9 mouse cellular contexts compared by ENCODE assay signal in genomic region chr16:31932255-31932654, GRCm38 (mm10). TPM values are rescaled to one million over a fixed set of nuclear protein-coding genes. Genes with fewer than 3 reads are reported as not detected.
A peak's percentile ranks its signal among the peaks of the same experiment; 100 is the strongest.
DNase-seq lines count a peak whose midpoint lies in the region; ATAC-seq and TF ChIP-seq lines count a peak whose summit lies in the region.
"Had no signal": no experiment of that assay in that cellular context is flagged by ENCODE, and none has a peak within 500 bp of the region (broad histone marks: within the 10 kb centered on the region; RNA-seq: fewer than 3 reads in every experiment).

No protein-coding gene starts in this region.

- TF ChIP-seq POLR2A in olfactory bulb, adult 2 months (IDR thresholded peaks at IDR 0.05; ENCODE audit: insufficient read depth, low read depth, low read length), result no peak

- no peak overlapping the region for H3K9ac ChIP-seq in embryonic facial prominence, embryonic 14.5 days (ENCODE audit: low read depth, low read length)
- peak overlapping the region; percentile 2; the same call in 1 of the 2 replicates for H3K9ac ChIP-seq in hindbrain, embryonic 14.5 days

- H3K4me2 ChIP-seq in embryonic facial prominence, embryonic 14.5 days (ENCODE audit: low read depth, low read length), result peak overlapping the region; percentile 95; the same call in 1 of the 2 replicates
- H3K4me2 ChIP-seq in hindbrain, embryonic 14.5 days (replicated peaks), result peak overlapping the region; percentile 81; the same call in 1 of the 2 replicates

- no peak overlapping the region for H3K4me3 ChIP-seq in layer of hippocampus, adult 2 months
- H3K4me3 ChIP-seq in embryonic facial prominence, embryonic 14.5 days (ENCODE audit: low read depth, low read length), result no peak overlapping the region
- no peak overlapping the region for H3K4me3 ChIP-seq in hindbrain, embryonic 14.5 days (replicated peaks; ENCODE audit: low read length)
- no peak overlapping the region for H3K4me3 ChIP-seq in olfactory bulb, adult 2 months (ENCODE audit: insufficient read depth, low read depth, low read length)

- peaks cover 6% of the 10 kb centered on the region; the same call in 1 of the 2 replicates for H3K9me3 ChIP-seq in embryonic facial prominence, embryonic 14.5 days (ENCODE audit: control insufficient read depth, low read length)
- no peaks in the 10 kb centered on the region for H3K9me3 ChIP-seq in hindbrain, embryonic 14.5 days (ENCODE audit: control insufficient read depth, low read length)

- DNase-seq in layer of hippocampus, adult 2 months (ENCODE audit: low spot score in 2 of 2), result no peak
- DNase-seq in layer of hippocampus, postnatal 36 days, result no peak
- no peak for DNase-seq in embryonic facial prominence, embryonic 14.5 days (ENCODE audit: low spot score)
- DNase-seq in hindbrain, embryonic 14.5 days (ENCODE audit: low spot score), result no peak
- no peak for DNase-seq in adrenal gland, adult 2 months

- peaks cover 44% of the 10 kb centered on the region for H3K27me3 ChIP-seq in embryonic facial prominence, embryonic 14.5 days (replicated peaks; ENCODE audit: control insufficient read depth, insufficient read depth, low read length)
- no peaks in the 10 kb centered on the region for H3K27me3 ChIP-seq in hindbrain, embryonic 14.5 days (ENCODE audit: control insufficient read depth, insufficient read depth, low read length)

- H3K36me3 ChIP-seq in embryonic facial prominence, embryonic 14.5 days (ENCODE audit: control insufficient read depth, insufficient read depth, low read length), result no peaks in the 10 kb centered on the region
- H3K36me3 ChIP-seq in hindbrain, embryonic 14.5 days (replicated peaks; ENCODE audit: control insufficient read depth, insufficient read depth), result no peaks in the 10 kb centered on the region

- H3K27ac ChIP-seq in layer of hippocampus, adult 2 months, result peak overlapping the region; percentile 89
- H3K27ac ChIP-seq in embryonic facial prominence, embryonic 14.5 days (replicated peaks; ENCODE audit: low read depth, low read length), result no peak overlapping the region
- peak overlapping the region; percentile 96 for H3K27ac ChIP-seq in hindbrain, embryonic 14.5 days
- 0 out of 2 replicates have a peak overlapping the region, but pooled peaks have one; percentile 5 for H3K27ac ChIP-seq in olfactory bulb, adult 2 months (ENCODE audit: insufficient read depth, low read depth, low read length)

- ATAC-seq in embryonic facial prominence, embryonic 14.5 days (ENCODE audit: low read depth), result no peak
- ATAC-seq in hindbrain, embryonic 14.5 days (ENCODE audit: low FRiP score), result no peak
- ATAC-seq in granulocyte monocyte progenitor cell, adult 5-6 weeks (replicated peaks; ENCODE audit: poor library complexity, severe bottlenecking), result no peak

- 0 out of 2 replicates have a peak, but pooled peaks cover 4% of the 10 kb centered on the region for H3K4me1 ChIP-seq in embryonic facial prominence, embryonic 14.5 days (ENCODE audit: control insufficient read depth, insufficient read depth, low read length)
- peaks cover 24% of the 10 kb centered on the region for H3K4me1 ChIP-seq in hindbrain, embryonic 14.5 days (replicated peaks; ENCODE audit: control insufficient read depth, insufficient read depth, low read length)
- H3K4me1 ChIP-seq in olfactory bulb, adult 2 months (ENCODE audit: control insufficient read depth, insufficient read depth, low read length), result peaks cover 26% of the 10 kb centered on the region

- 59% methylated on average over 5 of the region's 5 CpGs for WGBS in embryonic facial prominence, embryonic 14.5 days
- 26% methylated on average over 5 of the region's 5 CpGs for WGBS in hindbrain, embryonic 14.5 days
- WGBS in olfactory bulb, adult 2 months, result 44% methylated on average over 5 of the region's 5 CpGs

- TF ChIP-seq CTCF in layer of hippocampus, adult 2 months (conservative IDR thresholded peaks at IDR 0.05), result no peak
- no peak for TF ChIP-seq CTCF in olfactory bulb, adult 2 months (IDR thresholded peaks at IDR 0.05; ENCODE audit: insufficient read depth, low read depth, low read length)

RNA-seq across cellular contexts. Expression of gene Pigz, which starts 1.4 kb away (rescaled TPM):
- 10 to 100 TPM; 11.9 to 15.6 TPM for total RNA-seq in layer of hippocampus, adult 2 months (2021)
- total RNA-seq in layer of hippocampus, postnatal 36 days (2021), result 10 to 100 TPM; 15.5 to 19.6 TPM
- 0.59 and 0.70 TPM in 2 replicates for polyA plus RNA-seq in embryonic facial prominence, embryonic 14.5 days (2014; fragmentation: Nextera tagmentation; extraction: Ambion mirVana)
- 3.8 and 5.6 TPM in 2 replicates for polyA plus RNA-seq in hindbrain, embryonic 14.5 days (2014; fragmentation: Nextera tagmentation; extraction: Ambion mirVana)
- polyA plus RNA-seq in olfactory bulb, adult 2 months (2012; ENCODE audit: insufficient read depth, insufficient read length, low replicate concordance, missing spikeins), result not detected in 2 replicates
- 1 to 10 TPM in 1 of 2 experiments, under 1 TPM in 1; 0.35 to 1.3 TPM for total RNA-seq in adrenal gland, adult 2 months (2021)
- polyA plus RNA-seq in adrenal gland, adult 2 months (2012; rRNA removed), result 0.71 and 1.3 TPM in 2 replicates
- total RNA-seq in granulocyte monocyte progenitor cell, adult 5-6 weeks (2014; fragmentation: Nextera tagmentation), result 0.47 TPM in 1 of 2 replicates, not detected in the other
- total RNA-seq in granulocyte monocyte progenitor cell, adult 5-6 weeks (2017), result not detected in 2 replicates
- total RNA-seq: megakaryocyte-erythroid progenitor cell, adult 5-6 weeks had no signal
- polyA plus RNA-seq: heart, embryonic 11.5 days had no signal

RNA-seq across cellular contexts. Expression of gene 0610012G03Rik, which starts 16.0 kb away (rescaled TPM):
- 10 to 100 TPM; 37.6 to 42.1 TPM for total RNA-seq in layer of hippocampus, adult 2 months (2021)
- 10 to 100 TPM; 42.3 to 46.3 TPM for total RNA-seq in layer of hippocampus, postnatal 36 days (2021)
- 93.5 and 94.0 TPM in 2 replicates for polyA plus RNA-seq in embryonic facial prominence, embryonic 14.5 days (2014; fragmentation: Nextera tagmentation; extraction: Ambion mirVana)
- polyA plus RNA-seq in hindbrain, embryonic 14.5 days (2014; fragmentation: Nextera tagmentation; extraction: Ambion mirVana), result 126 and 129 TPM in 2 replicates
- not detected in 2 replicates for polyA plus RNA-seq in olfactory bulb, adult 2 months (2012; ENCODE audit: insufficient read depth, insufficient read length, low replicate concordance, missing spikeins)
- 10 to 100 TPM; 40.5 to 47.4 TPM for total RNA-seq in adrenal gland, adult 2 months (2021)
- polyA plus RNA-seq in adrenal gland, adult 2 months (2012; rRNA removed), result 143 and 164 TPM in 2 replicates
- 26.4 and 32.7 TPM in 2 replicates for total RNA-seq in granulocyte monocyte progenitor cell, adult 5-6 weeks (2014; fragmentation: Nextera tagmentation)
- 12.9 and 24.1 TPM in 2 replicates for total RNA-seq in granulocyte monocyte progenitor cell, adult 5-6 weeks (2017)

RNA-seq across cellular contexts. Expression of gene Ncbp2, which starts 16.1 kb away (rescaled TPM):
- total RNA-seq in layer of hippocampus, adult 2 months (2021), result 10 to 100 TPM; 49.5 to 52.3 TPM
- 10 to 100 TPM; 51.5 to 53.2 TPM for total RNA-seq in layer of hippocampus, postnatal 36 days (2021)
- polyA plus RNA-seq in embryonic facial prominence, embryonic 14.5 days (2014; fragmentation: Nextera tagmentation; extraction: Ambion mirVana), result 96.3 and 109 TPM in 2 replicates
- 88.3 and 91.9 TPM in 2 replicates for polyA plus RNA-seq in hindbrain, embryonic 14.5 days (2014; fragmentation: Nextera tagmentation; extraction: Ambion mirVana)
- polyA plus RNA-seq in olfactory bulb, adult 2 months (2012; ENCODE audit: insufficient read depth, insufficient read length, low replicate concordance, missing spikeins), result not detected in 2 replicates
- total RNA-seq in adrenal gland, adult 2 months (2021), result 10 to 100 TPM; 45.1 to 54.0 TPM
- 2.3 and 6.0 TPM in 2 replicates for polyA plus RNA-seq in adrenal gland, adult 2 months (2012; rRNA removed)
- 40.1 and 47.4 TPM in 2 replicates for total RNA-seq in granulocyte monocyte progenitor cell, adult 5-6 weeks (2014; fragmentation: Nextera tagmentation)
- 60.5 and 62.0 TPM in 2 replicates for total RNA-seq in granulocyte monocyte progenitor cell, adult 5-6 weeks (2017)

RNA-seq across cellular contexts. Expression of gene Meltf, which starts 53.6 kb away (rescaled TPM):
- under 1 TPM; 0.20 to 0.29 TPM for total RNA-seq in layer of hippocampus, adult 2 months (2021)
- total RNA-seq in layer of hippocampus, postnatal 36 days (2021), result under 1 TPM; 0.12 to 0.15 TPM
- 2.1 and 3.1 TPM in 2 replicates for polyA plus RNA-seq in embryonic facial prominence, embryonic 14.5 days (2014; fragmentation: Nextera tagmentation; extraction: Ambion mirVana)
- polyA plus RNA-seq in hindbrain, embryonic 14.5 days (2014; fragmentation: Nextera tagmentation; extraction: Ambion mirVana), result 0.17 and 0.22 TPM in 2 replicates
- not detected in 2 replicates for polyA plus RNA-seq in olfactory bulb, adult 2 months (2012; ENCODE audit: insufficient read depth, insufficient read length, low replicate concordance, missing spikeins)
- total RNA-seq in adrenal gland, adult 2 months (2021), result not detected
- polyA plus RNA-seq in adrenal gland, adult 2 months (2012; rRNA removed), result 0.02 and 0.04 TPM in 2 replicates
- total RNA-seq in granulocyte monocyte progenitor cell, adult 5-6 weeks (2014; fragmentation: Nextera tagmentation), result 0.17 TPM in 1 of 2 replicates, not detected in the other
- total RNA-seq in granulocyte monocyte progenitor cell, adult 5-6 weeks (2017), result not detected in 2 replicates
- total RNA-seq: megakaryocyte-erythroid progenitor cell, adult 5-6 weeks had no signal
- polyA plus RNA-seq: heart, embryonic 11.5 days had no signal

Comparison
In these comparisons a context has a peak if more than half of its experiments do, and no peak if none do; other contexts are left out.
1. RNA of gene Pigz, which starts 1.4 kb away (total RNA-seq): 15.5 to 19.6 TPM in layer of hippocampus, postnatal 36 days and 11.9 to 15.6 TPM in layer of hippocampus, adult 2 months; 0.35 to 1.3 TPM in adrenal gland, adult 2 months and 0.47 TPM in granulocyte monocyte progenitor cell, adult 5-6 weeks; every median in the first group is over 4 times any median in the second.